ENCODE assay signal across 8 mouse cellular contexts in the genomic region with DNA sequence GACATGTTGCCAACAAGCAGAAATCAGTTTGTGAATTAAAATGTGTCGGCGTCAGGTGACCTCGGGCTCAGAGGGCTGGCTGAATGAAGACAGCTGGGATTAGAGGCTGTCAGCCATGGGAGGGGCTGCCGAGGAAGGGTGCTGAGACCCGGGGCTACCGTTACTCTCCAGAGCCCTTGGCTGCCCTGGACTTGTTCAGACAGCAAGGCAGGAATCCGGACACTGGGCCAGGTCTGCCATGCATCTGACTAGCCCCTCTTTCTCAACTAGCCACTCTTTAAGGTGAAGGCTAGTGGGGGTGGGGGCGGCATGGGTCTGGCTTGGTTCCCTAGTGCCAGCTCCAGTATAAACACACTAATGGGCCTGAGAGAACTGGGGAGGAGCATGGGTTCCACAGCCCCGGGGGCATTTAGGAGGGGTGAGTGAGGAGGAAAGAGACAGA. TPM values are rescaled to one million over a fixed set of nuclear protein-coding genes. Genes with fewer than 3 reads are reported as not detected.
DNase-seq lines count a peak whose midpoint lies in the region; ATAC-seq and TF ChIP-seq lines count a peak whose summit lies in the region.

No protein-coding gene starts in this region.

- H3K9ac ChIP-seq in heart, postnatal 0 days (replicated peaks; ENCODE audit: low read depth, low read length), result no peak overlapping the region
- peak overlapping the region; percentile 32; the same call in 1 of the 2 replicates for H3K9ac ChIP-seq in intestine, embryonic 16.5 days (ENCODE audit: low read depth, low read length)
- no peak overlapping the region; the same call in 1 of the 2 replicates for H3K9ac ChIP-seq in midbrain, embryonic 14.5 days (replicated peaks; ENCODE audit: low read length)

- no peaks in the 10 kb centered on the region for H3K4me1 ChIP-seq in heart, postnatal 0 days (ENCODE audit: control insufficient read depth, insufficient read depth)
- peaks cover 36% of the 10 kb centered on the region for H3K4me1 ChIP-seq in embryonic facial prominence, embryonic 10.5 days
- H3K4me1 ChIP-seq in intestine, embryonic 16.5 days (ENCODE audit: control insufficient read depth, insufficient read depth, low read length), result peaks cover 11% of the 10 kb centered on the region
- peaks cover 14% of the 10 kb centered on the region for H3K4me1 ChIP-seq in midbrain, embryonic 14.5 days (ENCODE audit: control insufficient read depth, insufficient read depth, low read length)

- TF ChIP-seq EP300 in heart, postnatal 0 days (IDR thresholded peaks at IDR 0.05; ENCODE audit: low read depth), result no peak

- ATAC-seq in heart, postnatal 0 days (ENCODE audit: insufficient read depth, low read depth), result no peak
- ATAC-seq in intestine, embryonic 16.5 days, result peak; percentile 65; the same call in 1 of the 2 replicates
- peak; percentile 66; the same call in 1 of the 2 replicates for ATAC-seq in midbrain, embryonic 14.5 days (ENCODE audit: low FRiP score, low TSS enrichment)
- ATAC-seq in CD4-positive, CD25-positive, alpha-beta regulatory T cell, adult 4 months, result no peak

- intact Hi-C loops in gastrocnemius, postnatal 14 days (cut with DNase I; ENCODE audit: low total_unique reads), result no loop called here

- peak overlapping the region; percentile 55 for H3K4me2 ChIP-seq in heart, postnatal 0 days (ENCODE audit: low read depth, low read length)
- peak overlapping the region; percentile 50 for H3K4me2 ChIP-seq in intestine, embryonic 16.5 days (ENCODE audit: low read depth, low read length)
- H3K4me2 ChIP-seq in midbrain, embryonic 14.5 days (ENCODE audit: low read length), result peak overlapping the region; percentile 46

- H3K27ac ChIP-seq in heart, postnatal 0 days (ENCODE audit: low read depth), result no peak overlapping the region
- 0 out of 2 replicates have a peak overlapping the region, but pooled peaks have one; percentile 32 for H3K27ac ChIP-seq in embryonic facial prominence, embryonic 10.5 days (replicated peaks)
- H3K27ac ChIP-seq in intestine, embryonic 16.5 days (ENCODE audit: low read length), result no peak overlapping the region
- peak overlapping the region; percentile 71 for H3K27ac ChIP-seq in midbrain, embryonic 14.5 days (replicated peaks; ENCODE audit: low read depth, low read length)

- WGBS in heart, postnatal 0 days, result 8% methylated on average over 9 of the region's 9 CpGs
- 22% methylated on average over 9 of the region's 9 CpGs for WGBS in embryonic facial prominence, embryonic 10.5 days
- 13% methylated on average over 9 of the region's 9 CpGs for WGBS in intestine, embryonic 16.5 days
- 15% methylated on average over 9 of the region's 9 CpGs for WGBS in midbrain, embryonic 14.5 days

- H3K36me3 ChIP-seq in heart, postnatal 0 days (replicated peaks; ENCODE audit: control insufficient read depth, insufficient read depth, low read length), result no peaks in the 10 kb centered on the region
- no peaks in the 10 kb centered on the region for H3K36me3 ChIP-seq in embryonic facial prominence, embryonic 10.5 days (replicated peaks)
- H3K36me3 ChIP-seq in intestine, embryonic 16.5 days (ENCODE audit: control insufficient read depth, insufficient read depth, low read length), result no peaks in the 10 kb centered on the region
- no peaks in the 10 kb centered on the region for H3K36me3 ChIP-seq in midbrain, embryonic 14.5 days (ENCODE audit: control insufficient read depth, insufficient read depth, low read length)

- peak overlapping the region; percentile 26 for H3K4me3 ChIP-seq in heart, postnatal 0 days (ENCODE audit: low read depth, low read length)
- H3K4me3 ChIP-seq in embryonic facial prominence, embryonic 10.5 days, result peak overlapping the region; percentile 39
- peak overlapping the region; percentile 21 for H3K4me3 ChIP-seq in intestine, embryonic 16.5 days (ENCODE audit: low read length)
- H3K4me3 ChIP-seq in midbrain, embryonic 14.5 days (replicated peaks; ENCODE audit: low read depth, low read length), result peak overlapping the region; percentile 8; the same call in 1 of the 2 replicates

- no peak for DNase-seq in heart, postnatal 0 days (ENCODE audit: low spot score)
- DNase-seq in heart, adult 18-20 months, result no peak
- no peak for DNase-seq in embryonic facial prominence, embryonic 10.5 days (ENCODE audit: low spot score)
- DNase-seq in midbrain, embryonic 14.5 days, result peak; percentile 71
- no peak for DNase-seq in gastrocnemius, postnatal 14 days
- no peak for DNase-seq in thymus, postnatal 0 days (ENCODE audit: low spot score)

- TF ChIP-seq CTCF in heart, postnatal 0 days (IDR thresholded peaks at IDR 0.05; ENCODE audit: low read depth), result no peak

- H3K9me3 ChIP-seq in heart, postnatal 0 days (replicated peaks; ENCODE audit: control insufficient read depth, low read length), result no peaks in the 10 kb centered on the region
- no peaks in the 10 kb centered on the region for H3K9me3 ChIP-seq in embryonic facial prominence, embryonic 10.5 days
- H3K9me3 ChIP-seq in intestine, embryonic 16.5 days (ENCODE audit: control insufficient read depth, low read length), result no peaks in the 10 kb centered on the region
- no peaks in the 10 kb centered on the region for H3K9me3 ChIP-seq in midbrain, embryonic 14.5 days (ENCODE audit: control insufficient read depth, low read length)

- H3K27me3 ChIP-seq in heart, postnatal 0 days (ENCODE audit: control insufficient read depth, insufficient read depth, low read length), result no peaks in the 10 kb centered on the region
- peaks cover 14% of the 10 kb centered on the region; the same call in 1 of the 2 replicates for H3K27me3 ChIP-seq in embryonic facial prominence, embryonic 10.5 days (replicated peaks; ENCODE audit: low read depth, poor library complexity, severe bottlenecking)
- H3K27me3 ChIP-seq in intestine, embryonic 16.5 days (replicated peaks; ENCODE audit: control insufficient read depth, insufficient read depth, low read length), result no peaks in the 10 kb centered on the region
- H3K27me3 ChIP-seq in midbrain, embryonic 14.5 days (ENCODE audit: control insufficient read depth, insufficient read depth, low read length), result no peaks in the 10 kb centered on the region

RNA-seq across cellular contexts. Expression of a gene that starts 24.4 kb away (rescaled TPM):
- 72.7 and 73.8 TPM in 2 replicates for total RNA-seq in heart, postnatal 0 days (2014; rRNA removed; ENCODE audit: low replicate concordance)
- polyA plus RNA-seq in heart, postnatal 0 days (2015; fragmentation: Nextera tagmentation; extraction: Ambion mirVana), result 52.5 and 56.8 TPM in 2 replicates
- 10 to 100 TPM; 31.1 to 32.8 TPM for total RNA-seq in heart, adult 18-20 months (2021)
- polyA plus RNA-seq in embryonic facial prominence, embryonic 10.5 days (2016; fragmentation: Nextera tagmentation; extraction: Ambion mirVana), result 96.6 and 99.6 TPM in 2 replicates
- polyA plus RNA-seq in intestine, embryonic 16.5 days (2015; fragmentation: Nextera tagmentation; extraction: Ambion mirVana), result 73.3 and 76.3 TPM in 2 replicates
- 62.1 and 96.4 TPM in 2 replicates for polyA plus RNA-seq in midbrain, embryonic 14.5 days (2014; fragmentation: Nextera tagmentation; extraction: Ambion mirVana)
- total RNA-seq in gastrocnemius, postnatal 14 days (2021), result 10 to 100 TPM; 40.0 to 43.5 TPM
- polyA plus RNA-seq in thymus, postnatal 0 days (2015; fragmentation: Nextera tagmentation; extraction: Ambion mirVana), result 87.5 and 91.5 TPM in 2 replicates
- polyA plus RNA-seq in CD4-positive, CD25-positive, alpha-beta regulatory T cell, adult 4 months (2017; shearing (Covaris generic)), result 100 to 1,000 TPM in 1 of 2 experiments, 10 to 100 TPM in 1; 78.8 to 115 TPM

RNA-seq across cellular contexts. Expression of a gene that starts 27.6 kb away (rescaled TPM):
- total RNA-seq in heart, postnatal 0 days (2014; rRNA removed; ENCODE audit: low replicate concordance), result 0.92 and 3.7 TPM in 2 replicates
- polyA plus RNA-seq in heart, postnatal 0 days (2015; fragmentation: Nextera tagmentation; extraction: Ambion mirVana), result 0.43 and 0.59 TPM in 2 replicates
- under 1 TPM; 0.77 to 0.79 TPM for total RNA-seq in heart, adult 18-20 months (2021)
- polyA plus RNA-seq in embryonic facial prominence, embryonic 10.5 days (2016; fragmentation: Nextera tagmentation; extraction: Ambion mirVana), result 4.5 and 5.3 TPM in 2 replicates
- polyA plus RNA-seq in intestine, embryonic 16.5 days (2015; fragmentation: Nextera tagmentation; extraction: Ambion mirVana), result 0.05 and 0.06 TPM in 2 replicates
- polyA plus RNA-seq in midbrain, embryonic 14.5 days (2014; fragmentation: Nextera tagmentation; extraction: Ambion mirVana), result 0.33 and 0.78 TPM in 2 replicates
- total RNA-seq in gastrocnemius, postnatal 14 days (2021), result under 1 TPM in 1 of 2 experiments, not detected in 1; 0.09 TPM
- 0.03 TPM in 1 of 2 replicates, not detected in the other for polyA plus RNA-seq in thymus, postnatal 0 days (2015; fragmentation: Nextera tagmentation; extraction: Ambion mirVana)
- polyA plus RNA-seq in CD4-positive, CD25-positive, alpha-beta regulatory T cell, adult 4 months (2017; shearing (Covaris generic)), result not detected

RNA-seq across cellular contexts. Expression of a gene that starts 51.9 kb away (rescaled TPM):
- total RNA-seq in heart, postnatal 0 days (2014; rRNA removed; ENCODE audit: low replicate concordance), result not detected in 2 replicates
- polyA plus RNA-seq in heart, postnatal 0 days (2015; fragmentation: Nextera tagmentation; extraction: Ambion mirVana), result not detected in 2 replicates
- not detected for total RNA-seq in heart, adult 18-20 months (2021)
- polyA plus RNA-seq in embryonic facial prominence, embryonic 10.5 days (2016; fragmentation: Nextera tagmentation; extraction: Ambion mirVana), result 3.7 and 4.3 TPM in 2 replicates
- 0.39 and 0.51 TPM in 2 replicates for polyA plus RNA-seq in intestine, embryonic 16.5 days (2015; fragmentation: Nextera tagmentation; extraction: Ambion mirVana)
- polyA plus RNA-seq in midbrain, embryonic 14.5 days (2014; fragmentation: Nextera tagmentation; extraction: Ambion mirVana), result 14.5 and 15.0 TPM in 2 replicates
- under 1 TPM in 1 of 2 experiments, not detected in 1; 0.18 TPM for total RNA-seq in gastrocnemius, postnatal 14 days (2021)
- 0.13 and 0.17 TPM in 2 replicates for polyA plus RNA-seq in thymus, postnatal 0 days (2015; fragmentation: Nextera tagmentation; extraction: Ambion mirVana)
- polyA plus RNA-seq in CD4-positive, CD25-positive, alpha-beta regulatory T cell, adult 4 months (2017; shearing (Covaris generic)), result 1 to 10 TPM; 2.4 to 3.8 TPM

Comparison
In these comparisons a context has a peak if more than half of its experiments do, and no peak if none do; other contexts are left out.
1. ATAC-seq: peak in intestine, embryonic 16.5 days (single experiment) and midbrain, embryonic 14.5 days (single experiment); none in heart, postnatal 0 days (single experiment) and CD4-positive, CD25-positive, alpha-beta regulatory T cell, adult 4 months (single experiment).
2. H3K27ac ChIP-seq: peak in embryonic facial prominence, embryonic 10.5 days (single experiment) and midbrain, embryonic 14.5 days (single experiment); none in heart, postnatal 0 days (single experiment) and intestine, embryonic 16.5 days (single experiment).
3. Peak in every context shown above with its lines, with median percentiles within 50 percentile points of each other: H3K4me2 ChIP-seq and H3K4me3 ChIP-seq.